Mouse (Mus musculus) CH12.LX (cell line): ENCODE results near the gene Krtap4-1. TPM values are rescaled to one million over a fixed set of nuclear protein-coding genes. Genes with fewer than 3 reads are reported as not detected.
"Not testable (repeated sequence)": the region's sequence is repeated elsewhere in the genome, so short reads cannot be mapped to it uniquely, and the experiment has no call there.

ENCODE experiments used
- DNase-seq: peaks from one replicate; pipeline ENCODE4 v3.0.0-alpha.2; 2013; ENCODE audit errors: extremely low read depth
- H3K27ac ChIP-seq: 2 replicates; pipeline ENCODE4 v1.5.1; 2012; ENCODE audit warnings: low read depth, mild to moderate bottlenecking, control low read depth, moderate library complexity; ENCODE audit not compliant: insufficient read depth
- H3K27me3 ChIP-seq: replicated peaks from 2 replicates; pipeline ENCODE3; 2012; ENCODE audit warnings: inconsistent platforms
- H3K36me3 ChIP-seq, 2 experiments: replicated peaks in 1 of 2; 2 replicates each; pipeline versions ENCODE3 to v1.6.1; 2012; ENCODE audit warnings: inconsistent platforms in 1 of 2, low read length in 1 of 2, mild to moderate bottlenecking in 1 of 2, mixed read lengths in 1 of 2, moderate library complexity in 1 of 2; ENCODE audit not compliant: control insufficient read depth in 1 of 2, insufficient read depth in 1 of 2
- H3K4me1 ChIP-seq, 2 experiments: 2 replicates each; pipeline ENCODE4 v1.6.1; 2012; ENCODE audit warnings: inconsistent platforms in 1 of 2, moderate library complexity in 1 of 2; ENCODE audit not compliant: insufficient read depth in 2 of 2, control insufficient read depth in 1 of 2
- H3K4me2 ChIP-seq: 2 replicates; pipeline ENCODE4 v1.6.1; 2012; ENCODE audit warnings: low read depth, mild to moderate bottlenecking, control low read depth; ENCODE audit not compliant: poor library complexity, insufficient read depth, severe bottlenecking
- H3K4me3 ChIP-seq, 3 experiments: fragments of 150-350 bp in 1 of 3; sonication (generic) in 1 of 3; replicated peaks in 1 of 3; 2 replicates each; pipeline versions ENCODE3 to v1.5.1; 2011 to 2012; ENCODE audit warnings: low read depth in 2 of 3, low read length in 2 of 3, mild to moderate bottlenecking in 2 of 3, moderate library complexity in 2 of 3, control low read depth in 1 of 3, improper control_type of control experiment in 1 of 3, inconsistent platforms in 1 of 3, mixed read lengths in 1 of 3; ENCODE audit not compliant: poor library complexity in 1 of 3
- H3K79me2 ChIP-seq: replicated peaks from 2 replicates; pipeline ENCODE4 v1.6.1; 2012; ENCODE audit warnings: mild to moderate bottlenecking, moderate library complexity; ENCODE audit not compliant: control insufficient read depth, poor library complexity, insufficient read depth, severe bottlenecking; ENCODE audit errors: extremely low read depth
- H3K9ac ChIP-seq: 2 replicates; pipeline ENCODE4 v1.6.1; 2012; ENCODE audit warnings: low read depth, mild to moderate bottlenecking, control low read depth, moderate library complexity; ENCODE audit not compliant: insufficient read depth
- H3K9me3 ChIP-seq: replicated peaks from 2 replicates; pipeline ENCODE3; 2012; ENCODE audit warnings: low read length, inconsistent platforms, mixed read lengths
- BHLHE40 ChIP-seq: IDR thresholded peaks from 2 replicates; pipeline ENCODE4 v1.6.1; 2011; ENCODE audit warnings: mild to moderate bottlenecking, low read depth, low read length, improper control_type of control experiment
- CHD1 ChIP-seq: IDR thresholded peaks from 2 replicates; pipeline ENCODE4 v1.6.1; 2012; ENCODE audit warnings: low read depth, low read length, improper control_type of control experiment, inconsistent platforms
- ELF1 ChIP-seq: IDR thresholded peaks from 2 replicates; pipeline ENCODE4 v1.6.1; 2014; ENCODE audit warnings: low read depth, mild to moderate bottlenecking, inconsistent platforms, low read length, improper control_type of control experiment
- IRF4 ChIP-seq: IDR thresholded peaks from 2 replicates; pipeline ENCODE4 v1.6.1; 2014; ENCODE audit warnings: low read depth, mild to moderate bottlenecking, inconsistent platforms, low read length, improper control_type of control experiment
- KAT2A ChIP-seq: IDR thresholded peaks from 2 replicates; pipeline ENCODE4 v1.6.1; 2012; ENCODE audit warnings: low read length, improper control_type of control experiment, inconsistent platforms; ENCODE audit not compliant: insufficient replicate concordance
- MAFK ChIP-seq: IDR thresholded peaks from 2 replicates; pipeline ENCODE4 v1.6.1; 2011; ENCODE audit warnings: low read length, improper control_type of control experiment; ENCODE audit not compliant: insufficient replicate concordance
- MAX ChIP-seq: IDR thresholded peaks from 2 replicates; pipeline ENCODE4 v1.6.1; 2011; ENCODE audit warnings: low read length, improper control_type of control experiment
- MAZ ChIP-seq: IDR thresholded peaks from 2 replicates; pipeline ENCODE4 v1.6.1; 2012; ENCODE audit warnings: low read depth, mild to moderate bottlenecking, inconsistent platforms, low read length, improper control_type of control experiment, moderate library complexity
- MEF2A ChIP-seq: IDR thresholded peaks from 2 replicates; pipeline ENCODE4 v1.6.1; 2014; ENCODE audit warnings: low read depth, mild to moderate bottlenecking, inconsistent platforms, low read length, improper control_type of control experiment, borderline replicate concordance
- MXI1 ChIP-seq: IDR thresholded peaks from 2 replicates; pipeline ENCODE4 v1.6.1; 2011; ENCODE audit warnings: mild to moderate bottlenecking, low read depth, low read length, improper control_type of control experiment
- POLR2AphosphoS2 ChIP-seq: IDR thresholded peaks from 2 replicates; pipeline ENCODE4 v1.6.1; 2011; ENCODE audit warnings: low read depth, low read length, improper control_type of control experiment
- USF1 ChIP-seq: IDR thresholded peaks from 2 replicates; pipeline ENCODE4 v1.6.1; 2014; ENCODE audit warnings: low read depth, mild to moderate bottlenecking, inconsistent platforms, low read length, improper control_type of control experiment
- USF2 ChIP-seq: conservative IDR thresholded peaks from 2 replicates; pipeline ENCODE4 v1.6.1; 2011; ENCODE audit warnings: low read depth, low read length, improper control_type of control experiment
- ZC3H11A ChIP-seq: IDR thresholded peaks from 2 replicates; pipeline ENCODE4 v1.6.1; 2012; ENCODE audit warnings: low read depth, mild to moderate bottlenecking, inconsistent platforms, low read length, improper control_type of control experiment
- ZKSCAN1 ChIP-seq: IDR thresholded peaks from 2 replicates; pipeline ENCODE4 v1.6.1; 2012; ENCODE audit warnings: low read depth, inconsistent platforms, low read length, improper control_type of control experiment, borderline replicate concordance
- ZMIZ1 ChIP-seq: IDR thresholded peaks from 2 replicates; pipeline ENCODE4 v1.6.1; 2012; ENCODE audit warnings: low read depth, mild to moderate bottlenecking, inconsistent platforms, low read length, improper control_type of control experiment
- ZNF384 ChIP-seq: IDR thresholded peaks from 2 replicates; pipeline ENCODE4 v1.6.1; 2012; ENCODE audit warnings: low read depth, low read length, improper control_type of control experiment, inconsistent platforms
- dilution Hi-C: fragments of 300-500 bp; cut with MboI; formaldehyde crosslinking; loops from 2 replicates; pipeline ENCODE4 v1.14.3; 2020; ENCODE audit warnings: low sequenced_read_pairs; ENCODE audit not compliant: extremely low pct_unique_long_range_greater_than_20kb, extremely low pct_ligation_motif_present
- in situ Hi-C: fragments of 300-500 bp; cut with MboI; formaldehyde crosslinking; loops from 3 replicates; pipeline ENCODE4 v1.14.3; 2019; ENCODE audit warnings: low sequenced_read_pairs, low pct_ligation_motif_present, low pct_unique_long_range_greater_than_20kb, mixed read lengths
- polyA plus RNA-seq: library from polyadenylated mRNA; unstranded; fragments of >175 nt; gene quantifications from 2 replicates; pipeline ENCODE4 v1.2.1, GENCODE M21; 2012; ENCODE audit warnings: low read depth; ENCODE audit not compliant: insufficient read length
- total RNA-seq, 2 experiments: library from RNA; depleted of rRNA; stranded (reverse); fragments of 300-350 nt in 1 of 2; fragments of >200 nt in 1 of 2; gene quantifications; 2 replicates each; pipeline ENCODE4 v1.2.3; 2012 to 2014

Gene Krtap4-1
- total and polyA plus RNA-seq, 3 experiments, result not detected

DNA sequence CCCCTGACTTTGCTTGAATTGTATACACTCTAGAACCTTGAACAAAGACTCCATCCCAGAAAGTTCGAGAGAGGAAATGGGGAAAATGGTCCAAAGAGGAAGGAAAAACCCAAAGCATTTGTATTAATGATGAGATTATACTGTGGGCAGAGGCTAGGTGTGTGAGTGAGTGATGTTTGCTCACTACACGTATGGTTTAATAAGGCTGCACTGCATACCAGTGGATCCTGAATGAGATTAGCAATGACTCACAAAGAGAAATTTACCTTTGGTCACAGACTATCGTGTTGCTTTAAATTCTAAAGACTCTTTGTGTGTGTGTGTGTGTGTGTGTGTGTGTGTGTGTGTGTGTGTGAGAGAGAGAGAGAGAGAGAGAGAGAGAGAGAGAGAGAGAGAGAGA is 2.9 kb upstream of the Krtap4-1 start:
- H3K4me2 ChIP-seq, result no peak overlapping the region
- 0 out of 4 replicates have a peak, but pooled peaks cover 0 to 2% of the 10 kb centered on the region in 2 experiments for H3K4me1 ChIP-seq
- dilution Hi-C loops (no loop called here), in situ Hi-C loops (no loop called here)
- no peak overlapping the region for H3K27ac ChIP-seq
- no peak overlapping the region for H3K4me3 ChIP-seq
- H3K27me3 ChIP-seq, result peaks cover 74% of the 10 kb centered on the region
- H3K9ac ChIP-seq, result no peak overlapping the region
- no peaks in the 10 kb centered on the region for H3K36me3 ChIP-seq
- DNase-seq, result no peak
- no peak for TF ChIP-seq KAT2A
- no peak for TF ChIP-seq USF1
- TF ChIP-seq POLR2AphosphoS2, result no peak
- TF ChIP-seq ZC3H11A, result no peak
- no peak for TF ChIP-seq MAFK
- TF ChIP-seq CHD1, result no peak
- TF ChIP-seq ELF1, result no peak
- no peak for TF ChIP-seq IRF4
- TF ChIP-seq, all 38 proteins: peak for 0
- no peaks in the 10 kb centered on the region for H3K79me2 ChIP-seq
- H3K9me3 ChIP-seq, result no peaks in the 10 kb centered on the region

GRCm38 (mm10) chr11:99620335-99620734 is 7.7 kb downstream of the Krtap4-1 start, which contains the start of gene Gm11562:
TSS of gene Gm11562 (minus strand) at chr11:99620435.
- no peaks in the 10 kb centered on the region for H3K4me1 ChIP-seq
- in situ Hi-C loops (no loop called here), dilution Hi-C loops (no loop called here)
- peaks cover 85% of the 10 kb centered on the region for H3K27me3 ChIP-seq
- peaks cover 4% of the 10 kb centered on the region for H3K9me3 ChIP-seq
- H3K79me2 ChIP-seq, result no peaks in the 10 kb centered on the region
- no peaks in the 10 kb centered on the region for H3K36me3 ChIP-seq
- no peak within 1 kb of the TSS for H3K4me3 ChIP-seq
- H3K4me2 ChIP-seq, result no peak within 1 kb of the TSS
- no peak for DNase-seq
- TF ChIP-seq MAZ (no peak), MEF2A (no peak), MXI1 (no peak)
- H3K27ac ChIP-seq, result no peak within 1 kb of the TSS
- H3K9ac ChIP-seq, result no peak within 1 kb of the TSS

GRCm38 (mm10) chr11:99614796-99615363 is 13.2 kb downstream of the Krtap4-1 start, which contains the start of gene Krtap2-4:
TSS of gene Krtap2-4 (minus strand) at chr11:99614846.
- Histone ChIP-seq H3K4me2 (no peak within 1 kb of the TSS), H3K9ac (no peak within 1 kb of the TSS), H3K4me3 (no peak within 1 kb of the TSS), H3K36me3 (no peaks in the 10 kb centered on the region), H3K79me2 (no peaks in the 10 kb centered on the region), H3K9me3 (no peaks in the 10 kb centered on the region)
- TF ChIP-seq ZKSCAN1 (no peak), USF2 (no peak), ZMIZ1 (no peak), BHLHE40 (no peak), MAX (no peak), MXI1 (no peak), MEF2A (no peak), ZNF384 (no peak)
- TF ChIP-seq, all 38 proteins: peak for 0
- Histone ChIP-seq H3K27me3 (peaks cover 79% of the 10 kb centered on the region), H3K27ac (no peak within 1 kb of the TSS), H3K4me1 (no peaks in the 10 kb centered on the region)
- in situ Hi-C loops (no loop called here), dilution Hi-C loops (no loop called here)
- DNase-seq, result no peak

GRCm38 (mm10) chr11:99610089-99610488 is 17.9 kb downstream of the Krtap4-1 start, which contains the start of gene Gm11937:
TSS of gene Gm11937 (minus strand) at chr11:99610189.
- H3K4me1 ChIP-seq, H3K27ac ChIP-seq, H3K9ac ChIP-seq, dilution Hi-C loops, DNase-seq, H3K4me3 ChIP-seq, in situ Hi-C loops, H3K36me3 ChIP-seq, H3K79me2 ChIP-seq, H3K9me3 ChIP-seq, H3K4me2 ChIP-seq: not testable (repeated sequence)
- peaks cover 76% of the 10 kb centered on the region for H3K27me3 ChIP-seq
